Mouse (Mus musculus) kidney, adult 2 months (tissue): Measurements from ENCODE around the gene Crcp.

ENCODE experiments used
- CTCF ChIP-seq: fragments of 200-500 bp; conservative IDR thresholded peaks from 2 replicates; pipeline ENCODE4 v1.5.1; 2011; ENCODE audit warnings: low read depth, mild to moderate bottlenecking, control low read depth, low read length, moderate library complexity, mixed read lengths; ENCODE audit not compliant: insufficient read depth, insufficient read length
- POLR2A ChIP-seq: fragments of 200-500 bp; IDR thresholded peaks from one replicate; pipeline ENCODE4 v1.6.1; 2011; ENCODE audit warnings: low read depth, low read length, control low read depth

GRCm38 (mm10) chr5:130044201-130044695, 15.2 kb downstream of the Crcp start:
- peak; percentile 73 for TF ChIP-seq CTCF
- TF ChIP-seq POLR2A, result no peak
